Mouse (Mus musculus): ENCODE measurements around the gene 1700001J03Rik. TPM values are rescaled to one million over a fixed set of nuclear protein-coding genes. Genes with fewer than 3 reads are reported as not detected.
A peak's percentile ranks its signal among the peaks of the same experiment; 100 is the strongest.
"Not testable (repeated sequence)": the region's sequence is repeated elsewhere in the genome, so short reads cannot be mapped to it uniquely, and the experiment has no call there.

Gene 1700001J03Rik
- not detected in 2 replicates for total RNA-seq (2012; rRNA removed)

DNA sequence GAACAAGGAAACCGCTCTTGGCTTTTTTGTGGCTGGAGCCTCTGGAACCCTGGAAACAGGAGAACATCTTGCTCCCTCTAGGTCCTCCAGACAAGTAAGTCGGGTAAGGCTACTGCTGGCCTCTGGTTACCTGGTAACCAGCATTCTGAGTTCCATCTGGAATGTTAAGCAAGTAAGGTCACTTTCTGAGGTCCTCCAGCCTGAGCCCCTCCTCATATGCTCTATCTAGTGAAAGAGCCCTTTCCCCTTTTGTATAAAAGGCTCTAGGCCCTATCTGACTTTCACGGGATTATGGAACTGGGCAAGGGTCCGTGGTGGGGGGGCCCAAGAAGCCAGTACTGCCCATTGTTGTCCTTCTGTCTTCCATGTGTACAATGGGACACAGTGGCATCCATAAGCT, at the start of gene 1700001J03Rik:
Gene 1700001J03Rik, minus strand, starts transcription at position 101 of the 400 bp plus-strand sequence.
- H3K27ac ChIP-seq (ENCODE audit: insufficient read depth, low read depth, low read length, poor library complexity, severe bottlenecking); H3K4me1 ChIP-seq (ENCODE audit: control insufficient read depth in 2 of 2, insufficient read depth in 2 of 2, low read length in 2 of 2, poor library complexity in 1 of 2); DNase-seq (ENCODE audit: low read depth, low spot score); H3K4me3 ChIP-seq (ENCODE audit: insufficient read depth in 1 of 2, low read depth in 1 of 2, low read length in 2 of 2, poor library complexity in 1 of 2, severe bottlenecking in 1 of 2); H3K9ac ChIP-seq (ENCODE audit: insufficient read depth, low read depth, low read length, poor library complexity, severe bottlenecking); H3K9me3 ChIP-seq (ENCODE audit: control insufficient read depth, insufficient read depth, low read depth, low read length); H3K36me3 ChIP-seq (ENCODE audit: control insufficient read depth, insufficient read depth, low read length, poor library complexity, severe bottlenecking): not testable (repeated sequence)
- in situ Hi-C loops (cut with MboI; ENCODE audit: low sequenced_read_pairs in 2 of 2, unreplicated experiment in 2 of 2) = loop anchor here (25.0 kb wide), 1 partner anchor 302 kb away; the partner anchor contains the start of genes Gm6370 (in 2 of the 2) and Gm6408 (in 2 of the 2)

DNA sequence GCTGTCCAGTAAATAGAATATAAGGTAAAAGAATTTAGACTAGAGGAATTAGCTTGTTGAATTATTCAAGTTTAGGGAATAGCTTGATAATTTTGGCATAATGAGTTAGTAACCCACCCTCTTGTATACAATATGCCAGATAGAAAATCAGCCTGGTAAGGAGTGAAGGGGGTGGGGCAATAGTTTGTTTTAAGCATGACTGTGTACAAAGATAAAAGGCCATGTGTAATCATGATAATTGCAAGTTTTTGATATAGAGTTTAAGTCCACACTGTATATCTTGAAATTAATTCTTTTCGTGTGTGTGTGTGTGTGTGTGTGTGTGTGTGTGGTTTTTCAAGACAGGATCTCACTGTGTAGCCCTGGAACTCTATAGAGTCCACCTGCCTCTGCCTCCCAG, 49.2 kb upstream of the 1700001J03Rik start:
- Histone ChIP-seq H3K4me1 (ENCODE audit: control insufficient read depth in 2 of 2, insufficient read depth in 2 of 2, low read length in 2 of 2, poor library complexity in 1 of 2) (peaks cover 2 to 3% of the 10 kb centered on the region in 2 experiments; a peak in 1 of 4 replicates), H3K36me3 (ENCODE audit: control insufficient read depth, insufficient read depth, low read length, poor library complexity, severe bottlenecking) (peaks cover 5% of the 10 kb centered on the region; the same call in 1 of the 2 replicates), H3K27ac (ENCODE audit: insufficient read depth, low read depth, low read length, poor library complexity, severe bottlenecking) (no peak overlapping the region), H3K9ac (ENCODE audit: insufficient read depth, low read depth, low read length, poor library complexity, severe bottlenecking) (no peak overlapping the region), H3K4me3 (ENCODE audit: insufficient read depth in 1 of 2, low read depth in 1 of 2, low read length in 2 of 2, poor library complexity in 1 of 2, severe bottlenecking in 1 of 2) (no peak overlapping the region), H3K9me3 (ENCODE audit: control insufficient read depth, insufficient read depth, low read depth, low read length) (no peaks in the 10 kb centered on the region)
- TF ChIP-seq MAFK (IDR thresholded peaks at IDR 0.05; ENCODE audit: insufficient read depth, low read depth, low read length) (no peak), ZNF384 (IDR thresholded peaks at IDR 0.05; ENCODE audit: low read depth, low read length) (no peak), CHD2 (IDR thresholded peaks at IDR 0.05; ENCODE audit: low read depth, low read length) (no peak), ZC3H11A (IDR thresholded peaks at IDR 0.05; ENCODE audit: borderline replicate concordance, low read depth, low read length) (no peak), HCFC1 (IDR thresholded peaks at IDR 0.05; ENCODE audit: borderline replicate concordance, insufficient read depth, low read length) (no peak)
- DNase-seq (ENCODE audit: low read depth, low spot score) = no peak
- in situ Hi-C loops (cut with MboI; ENCODE audit: low sequenced_read_pairs in 2 of 2, unreplicated experiment in 2 of 2) = no loop called here

DNA sequence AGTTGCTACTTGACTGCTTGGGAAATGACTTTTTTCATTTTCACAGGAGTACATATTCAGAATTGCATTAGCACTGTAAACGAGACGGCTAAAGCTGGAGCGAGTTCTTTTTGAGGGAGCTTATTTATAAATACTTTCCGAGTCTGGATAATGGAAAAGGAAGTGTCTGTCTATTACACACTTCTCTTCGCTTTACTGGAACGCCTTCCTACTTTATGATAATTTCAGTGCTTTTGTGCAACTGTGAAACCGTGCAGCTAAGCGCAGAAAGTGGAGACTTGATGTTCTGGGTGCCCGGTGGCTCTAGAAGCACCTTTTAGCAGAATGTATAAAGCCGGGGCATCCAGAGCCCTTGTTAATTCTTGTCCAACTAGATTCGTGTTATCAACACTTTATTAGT, 47.7 kb upstream of the 1700001J03Rik start:
- Histone ChIP-seq H3K4me3 (ENCODE audit: insufficient read depth in 1 of 2, low read depth in 1 of 2, low read length in 2 of 2, poor library complexity in 1 of 2, severe bottlenecking in 1 of 2) (no peak overlapping the region), H3K9me3 (ENCODE audit: control insufficient read depth, insufficient read depth, low read depth, low read length) (no peaks in the 10 kb centered on the region), H3K36me3 (ENCODE audit: control insufficient read depth, insufficient read depth, low read length, poor library complexity, severe bottlenecking) (peaks cover 2% of the 10 kb centered on the region; the same call in 1 of the 2 replicates), H3K4me1 (ENCODE audit: control insufficient read depth in 2 of 2, insufficient read depth in 2 of 2, low read length in 2 of 2, poor library complexity in 1 of 2) (peaks cover 0 to 3% of the 10 kb centered on the region in 2 experiments; a peak in 1 of 4 replicates), H3K9ac (ENCODE audit: insufficient read depth, low read depth, low read length, poor library complexity, severe bottlenecking) (no peak overlapping the region), H3K27ac (ENCODE audit: insufficient read depth, low read depth, low read length, poor library complexity, severe bottlenecking) (no peak overlapping the region)
- TF ChIP-seq HCFC1 (IDR thresholded peaks at IDR 0.05; ENCODE audit: borderline replicate concordance, insufficient read depth, low read length) (no peak), ZNF384 (IDR thresholded peaks at IDR 0.05; ENCODE audit: low read depth, low read length) (no peak), CHD2 (IDR thresholded peaks at IDR 0.05; ENCODE audit: low read depth, low read length) (no peak)
- in situ Hi-C loops (cut with MboI; ENCODE audit: low sequenced_read_pairs in 2 of 2, unreplicated experiment in 2 of 2) = no loop called here
- no peak for DNase-seq (ENCODE audit: low read depth, low spot score)

DNA sequence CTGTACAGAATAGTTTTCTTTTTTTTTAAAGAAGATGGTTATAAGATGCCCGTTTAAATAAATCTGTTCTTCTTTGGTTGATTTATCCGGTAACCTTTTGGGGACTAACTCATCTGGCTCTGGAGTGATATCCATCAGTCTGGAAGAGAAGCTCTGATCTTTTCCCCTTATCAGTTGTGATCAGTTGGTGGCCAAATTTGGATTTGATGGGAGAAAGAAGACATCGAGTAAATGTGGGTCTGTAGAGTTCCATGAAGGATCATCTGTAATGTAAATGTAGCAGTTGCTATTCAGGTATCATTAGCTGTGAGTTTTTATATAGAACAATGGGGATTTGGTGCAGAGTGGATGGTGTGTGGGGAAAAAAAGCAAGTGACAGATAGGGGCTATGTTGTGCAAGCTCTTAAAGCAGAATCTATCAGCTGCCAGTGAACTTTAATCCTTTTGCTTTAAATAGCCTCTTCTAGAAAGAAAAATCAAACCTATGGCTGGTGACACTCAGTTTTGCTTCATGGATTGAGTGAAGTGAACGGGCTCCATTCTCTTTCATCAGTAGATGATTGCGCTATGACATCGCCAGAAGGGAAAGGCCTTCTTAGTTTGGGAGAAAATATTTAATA, 47.1 kb upstream of the 1700001J03Rik start:
- DNase-seq (ENCODE audit: low read depth, low spot score) = no peak
- in situ Hi-C loops (cut with MboI; ENCODE audit: low sequenced_read_pairs in 2 of 2, unreplicated experiment in 2 of 2) = no loop called here
- Histone ChIP-seq H3K4me3 (ENCODE audit: insufficient read depth in 1 of 2, low read depth in 1 of 2, low read length in 2 of 2, poor library complexity in 1 of 2, severe bottlenecking in 1 of 2) (peak overlapping the region; percentile 88 to 98), H3K27ac (ENCODE audit: insufficient read depth, low read depth, low read length, poor library complexity, severe bottlenecking) (no peak overlapping the region), H3K9me3 (ENCODE audit: control insufficient read depth, insufficient read depth, low read depth, low read length) (no peaks in the 10 kb centered on the region), H3K4me1 (ENCODE audit: control insufficient read depth in 2 of 2, insufficient read depth in 2 of 2, low read length in 2 of 2, poor library complexity in 1 of 2) (peaks cover 0 to 3% of the 10 kb centered on the region in 2 experiments; a peak in 1 of 4 replicates), H3K36me3 (ENCODE audit: control insufficient read depth, insufficient read depth, low read length, poor library complexity, severe bottlenecking) (peaks cover 2% of the 10 kb centered on the region; the same call in 1 of the 2 replicates), H3K9ac (ENCODE audit: insufficient read depth, low read depth, low read length, poor library complexity, severe bottlenecking) (peak overlapping the region; percentile 83; the same call in 1 of the 2 replicates)
- TF ChIP-seq ZC3H11A (IDR thresholded peaks at IDR 0.05; ENCODE audit: borderline replicate concordance, low read depth, low read length) (no peak), MAFK (IDR thresholded peaks at IDR 0.05; ENCODE audit: insufficient read depth, low read depth, low read length) (no peak), HCFC1 (IDR thresholded peaks at IDR 0.05; ENCODE audit: borderline replicate concordance, insufficient read depth, low read length) (no peak), CHD2 (IDR thresholded peaks at IDR 0.05; ENCODE audit: low read depth, low read length) (no peak), ZNF384 (IDR thresholded peaks at IDR 0.05; ENCODE audit: low read depth, low read length) (no peak)

- Histone ChIP-seq H3K27ac (ENCODE audit: insufficient read depth, low read depth, low read length, poor library complexity, severe bottlenecking) (no peak overlapping the region), H3K4me1 (ENCODE audit: control insufficient read depth in 2 of 2, insufficient read depth in 2 of 2, low read length in 2 of 2, poor library complexity in 1 of 2) (peaks cover 0 to 3% of the 10 kb centered on the region in 2 experiments; a peak in 1 of 4 replicates), H3K36me3 (ENCODE audit: control insufficient read depth, insufficient read depth, low read length, poor library complexity, severe bottlenecking) (peaks cover 2% of the 10 kb centered on the region; the same call in 1 of the 2 replicates), H3K9ac (ENCODE audit: insufficient read depth, low read depth, low read length, poor library complexity, severe bottlenecking) (peak overlapping the region; percentile 83), H3K9me3 (ENCODE audit: control insufficient read depth, insufficient read depth, low read depth, low read length) (no peaks in the 10 kb centered on the region), H3K4me3 (ENCODE audit: insufficient read depth in 1 of 2, low read depth in 1 of 2, low read length in 2 of 2, poor library complexity in 1 of 2, severe bottlenecking in 1 of 2) (peak overlapping the region; percentile 88 to 98)
- TF ChIP-seq ZNF384 (IDR thresholded peaks at IDR 0.05; ENCODE audit: low read depth, low read length) (no peak), MAFK (IDR thresholded peaks at IDR 0.05; ENCODE audit: insufficient read depth, low read depth, low read length) (no peak), HCFC1 (IDR thresholded peaks at IDR 0.05; ENCODE audit: borderline replicate concordance, insufficient read depth, low read length) (no peak)
- in situ Hi-C loops (cut with MboI; ENCODE audit: low sequenced_read_pairs in 2 of 2, unreplicated experiment in 2 of 2) = no loop called here
- no peak for DNase-seq (ENCODE audit: low read depth, low spot score)
Observed at GRCm38 (mm10) chr5:146231655-146231996, 46.5 kb upstream of the 1700001J03Rik start.

Data from ES-E14 (cell line).